Mouse (Mus musculus): ENCODE measurements at regions not wholly inside any gene's neighbourhood (a gene's known extent, or its start where the extent isn't known, plus 50 kb on each side); places are given as distances from the start of the nearest gene placed in this dataset.

- TF ChIP-seq CTCF (IDR thresholded peaks at IDR 0.05; ENCODE audit: low read depth) (no peak), EP300 (IDR thresholded peaks at IDR 0.05; ENCODE audit: low read depth) (no peak)
These were observed 111.8 kb upstream of the Mon1b start for GRCm38 (mm10) chr8:113523561-113523960.

Data from liver, postnatal 0 days (tissue).